Mouse (Mus musculus) intestine, embryonic 16.5 days (tissue): Measurements from ENCODE around the gene Disc1. TPM values are rescaled to one million over a fixed set of nuclear protein-coding genes. Genes with fewer than 3 reads are reported as not detected.

Experiments used
- ATAC-seq: fragments of 200-750 bp; cut with Nextera tagmentation; 2 replicates; pipeline ENCODE4 v1.8.0; 2017; ENCODE audit warnings: moderate TSS enrichment, moderate library complexity
- H3K27ac ChIP-seq: fragments of 300-500 bp; sonication (generic); 2 replicates; pipeline ENCODE4 v1.5.1; 2014; ENCODE audit warnings: mild to moderate bottlenecking, low read length
- H3K27me3 ChIP-seq: fragments of 300-500 bp; sonication (generic); replicated peaks from 2 replicates; pipeline ENCODE4 v1.6.1; 2014; ENCODE audit warnings: low read length, control low read depth, mixed read lengths; ENCODE audit not compliant: control insufficient read depth, insufficient read depth
- H3K36me3 ChIP-seq: fragments of 300-500 bp; sonication (generic); 2 replicates; pipeline ENCODE4 v1.6.1; 2014; ENCODE audit warnings: low read length, control low read depth; ENCODE audit not compliant: control insufficient read depth, insufficient read depth
- H3K4me1 ChIP-seq: fragments of 300-500 bp; sonication (generic); 2 replicates; pipeline ENCODE4 v1.6.1; 2014; ENCODE audit warnings: low read length, control low read depth, mixed read lengths; ENCODE audit not compliant: control insufficient read depth, insufficient read depth
- H3K4me2 ChIP-seq: fragments of 300-500 bp; sonication (generic); 2 replicates; pipeline ENCODE4 v1.6.1; 2014; ENCODE audit warnings: low read depth, low read length, control low read depth
- H3K4me3 ChIP-seq: fragments of 300-500 bp; sonication (generic); 2 replicates; pipeline ENCODE4 v1.5.1; 2014; ENCODE audit warnings: mild to moderate bottlenecking, low read length
- H3K9ac ChIP-seq: fragments of 300-500 bp; sonication (generic); 2 replicates; pipeline ENCODE4 v1.6.1; 2014; ENCODE audit warnings: low read depth, low read length
- H3K9me3 ChIP-seq: fragments of 300-500 bp; sonication (generic); 2 replicates; pipeline ENCODE4 v1.6.1; 2016; ENCODE audit warnings: low read length, control low read depth; ENCODE audit not compliant: control insufficient read depth
- WGBS: fragments of 180-500 bp; shearing (Covaris S2); extraction: QIAGEN DNeasy Blood & Tissue Kit; methylation state at CpG from one replicate; pipeline ENCODE4 v1.1.7; 2014; 5-methylcytosine and 5-hydroxymethylcytosine counted together
- polyA plus RNA-seq: library from polyadenylated mRNA; unstranded; fragments of >200 nt; fragmentation: Nextera tagmentation; extraction: Ambion mirVana; gene quantifications from 2 replicates; pipeline ENCODE4 v1.2.1, GENCODE M21; 2015

Gene Disc1
- polyA plus RNA-seq, 1 experiment from 2014 or later: 1.7 TPM

GRCm38 (mm10) chr8:125075389-125075788 is 21.4 kb downstream of the Disc1 start:
- Histone ChIP-seq H3K4me1 (peaks cover 4% of the 10 kb centered on the region), H3K9ac (no peak overlapping the region), H3K4me3 (no peak overlapping the region), H3K9me3 (no peaks in the 10 kb centered on the region), H3K4me2 (no peak overlapping the region), H3K36me3 (no peaks in the 10 kb centered on the region), H3K27ac (no peak overlapping the region), H3K27me3 (no peaks in the 10 kb centered on the region)
- 77% methylated on average over 4 of the region's 4 CpGs for WGBS
- ATAC-seq: no peak

- Histone ChIP-seq H3K4me3 (no peak overlapping the region), H3K36me3 (no peaks in the 10 kb centered on the region), H3K4me2 (no peak overlapping the region), H3K9me3 (no peaks in the 10 kb centered on the region), H3K27ac (no peak overlapping the region), H3K9ac (no peak overlapping the region), H3K4me1 (peaks cover 11% of the 10 kb centered on the region), H3K27me3 (no peaks in the 10 kb centered on the region)
- ATAC-seq: no peak
- WGBS: 79% methylated on average over 8 of the region's 8 CpGs
These were observed 23.3 kb downstream of the Disc1 start for GRCm38 (mm10) chr8:125077326-125077725.

GRCm38 (mm10) chr8:125078771-125079384 is 24.9 kb downstream of the Disc1 start:
- Histone ChIP-seq H3K4me3 (no peak overlapping the region), H3K4me2 (no peak overlapping the region), H3K27ac (no peak overlapping the region), H3K4me1 (peaks cover 13% of the 10 kb centered on the region), H3K9ac (no peak overlapping the region), H3K36me3 (no peaks in the 10 kb centered on the region), H3K9me3 (no peaks in the 10 kb centered on the region), H3K27me3 (no peaks in the 10 kb centered on the region)
- 45% methylated on average over 9 of the region's 9 CpGs for WGBS
- ATAC-seq: peak; percentile 60

GRCm38 (mm10) chr8:125080388-125081344 is 26.7 kb downstream of the Disc1 start:
- Histone ChIP-seq H3K36me3 (no peaks in the 10 kb centered on the region), H3K4me2 (no peak overlapping the region), H3K27ac (no peak overlapping the region), H3K4me1 (peaks cover 14% of the 10 kb centered on the region), H3K27me3 (no peaks in the 10 kb centered on the region), H3K9me3 (no peaks in the 10 kb centered on the region), H3K4me3 (no peak overlapping the region), H3K9ac (peak overlapping the region; percentile 30; the same call in 1 of the 2 replicates)
- no peak for ATAC-seq
- WGBS: 63% methylated on average over 19 of the region's 19 CpGs

- H3K4me2 ChIP-seq: no peak overlapping the region
- no peaks in the 10 kb centered on the region for H3K9me3 ChIP-seq
- H3K27ac ChIP-seq: peak overlapping the region; percentile 72
These were observed 29.8 kb downstream of the Disc1 start for GRCm38 (mm10) chr8:125083746-125084145.

GRCm38 (mm10) chr8:125084523-125084922 is 30.5 kb downstream of the Disc1 start:
- H3K4me1 ChIP-seq: peaks cover 10% of the 10 kb centered on the region
- H3K27me3 ChIP-seq: no peaks in the 10 kb centered on the region
- no peaks in the 10 kb centered on the region for H3K36me3 ChIP-seq
- no peak overlapping the region for H3K4me3 ChIP-seq
- no peak overlapping the region for H3K4me2 ChIP-seq
- no peak overlapping the region for H3K9ac ChIP-seq
- ATAC-seq: no peak
- no peaks in the 10 kb centered on the region for H3K9me3 ChIP-seq
- H3K27ac ChIP-seq: 0 out of 2 replicates have a peak overlapping the region, but pooled peaks have one; percentile 5
- WGBS: 76% methylated on average over 7 of the region's 7 CpGs

More at GRCm38 (mm10) chr8:125083746-125084145, 29.8 kb downstream of the Disc1 start:
- no peak for ATAC-seq
- H3K9ac ChIP-seq: peak overlapping the region; percentile 29; the same call in 1 of the 2 replicates
- 62% methylated on average over 4 of the region's 4 CpGs for WGBS
- H3K36me3 ChIP-seq: no peaks in the 10 kb centered on the region
- peaks cover 10% of the 10 kb centered on the region for H3K4me1 ChIP-seq
- H3K4me3 ChIP-seq: no peak overlapping the region
- H3K27me3 ChIP-seq: no peaks in the 10 kb centered on the region

- WGBS: 64% methylated on average over 21 of the region's 21 CpGs
- H3K27me3 ChIP-seq: no peaks in the 10 kb centered on the region
- H3K4me3 ChIP-seq: no peak overlapping the region
- 0 out of 2 replicates have a peak, but pooled peaks cover 4% of the 10 kb centered on the region for H3K4me1 ChIP-seq
- no peaks in the 10 kb centered on the region for H3K36me3 ChIP-seq
- H3K9me3 ChIP-seq: no peaks in the 10 kb centered on the region
- peak; percentile 71 for ATAC-seq
- no peak overlapping the region for H3K9ac ChIP-seq
- H3K27ac ChIP-seq: no peak overlapping the region
- H3K4me2 ChIP-seq: no peak overlapping the region
These were observed 37.1 kb downstream of the Disc1 start for GRCm38 (mm10) chr8:125090889-125091740.

- Histone ChIP-seq H3K27ac (no peak overlapping the region), H3K4me1 (peaks cover 6% of the 10 kb centered on the region; the same call in 1 of the 2 replicates), H3K9me3 (no peaks in the 10 kb centered on the region), H3K9ac (no peak overlapping the region), H3K27me3 (no peaks in the 10 kb centered on the region), H3K4me2 (no peak overlapping the region), H3K4me3 (no peak overlapping the region), H3K36me3 (no peaks in the 10 kb centered on the region)
- no peak for ATAC-seq
- 79% methylated on average over 3 of the region's 3 CpGs for WGBS
These were observed 43.1 kb downstream of the Disc1 start for GRCm38 (mm10) chr8:125097140-125097539.

GRCm38 (mm10) chr8:125098050-125098449 is 44.1 kb downstream of the Disc1 start:
- no peak overlapping the region for H3K4me3 ChIP-seq
- H3K4me2 ChIP-seq: no peak overlapping the region
- ATAC-seq: no peak
- 63% methylated on average over 5 of the region's 5 CpGs for WGBS
- H3K27ac ChIP-seq: no peak overlapping the region
- H3K9ac ChIP-seq: no peak overlapping the region
- H3K36me3 ChIP-seq: no peaks in the 10 kb centered on the region
- H3K4me1 ChIP-seq: peaks cover 6% of the 10 kb centered on the region; the same call in 1 of the 2 replicates
- H3K9me3 ChIP-seq: no peaks in the 10 kb centered on the region
- no peaks in the 10 kb centered on the region for H3K27me3 ChIP-seq
